Mouse (Mus musculus): Measurements from ENCODE around the gene Pde4dip. TPM values are rescaled to one million over a fixed set of nuclear protein-coding genes. Genes with fewer than 3 reads are reported as not detected.

Pde4dip gene
- polyA plus RNA-seq, 1 experiment from 2014 or later, result 33.2 TPM

DNA sequence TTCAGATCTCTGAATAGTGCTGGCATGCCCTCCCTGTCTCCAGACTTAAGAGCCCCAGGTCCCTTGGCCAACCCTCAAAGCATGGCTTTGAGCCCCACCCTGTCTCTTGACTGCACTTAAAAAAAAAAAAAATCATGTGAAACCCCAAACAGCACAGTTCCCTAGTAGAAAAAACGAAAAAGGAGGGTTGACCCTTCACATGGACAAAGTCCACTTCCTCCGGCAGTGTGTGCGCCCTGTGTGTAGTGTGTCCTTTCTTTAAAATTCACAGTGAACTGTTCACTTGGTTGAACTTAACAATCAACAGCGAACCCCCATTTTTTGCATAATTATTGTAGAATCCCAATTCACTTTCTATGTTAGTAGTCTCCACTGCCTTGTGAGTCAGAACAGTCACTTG, 21.8 kb downstream of the Pde4dip start:
- Histone ChIP-seq H3K4me2 (ENCODE audit: low read length) (no peak overlapping the region), H3K27me3 (replicated peaks; ENCODE audit: control insufficient read depth, insufficient read depth, low read length) (peaks cover 24% of the 10 kb centered on the region), H3K4me1 (replicated peaks; ENCODE audit: control insufficient read depth, insufficient read depth, low read length) (peaks cover 3% of the 10 kb centered on the region; the same call in 1 of the 2 replicates), H3K9ac (ENCODE audit: low read length) (no peak overlapping the region), H3K9me3 (ENCODE audit: control insufficient read depth, low read length) (no peaks in the 10 kb centered on the region), H3K4me3 (ENCODE audit: low read depth, low read length) (no peak overlapping the region), H3K27ac (ENCODE audit: low read depth) (no peak overlapping the region), H3K36me3 (ENCODE audit: control insufficient read depth, insufficient read depth, low read length) (no peaks in the 10 kb centered on the region)
- ATAC-seq (replicated peaks; ENCODE audit: low FRiP score, low TSS enrichment, low read depth), result no peak
- 64% methylated on average over 4 of the region's 4 CpGs for WGBS
- DNase-seq (ENCODE audit: low spot score), result no peak

DNA sequence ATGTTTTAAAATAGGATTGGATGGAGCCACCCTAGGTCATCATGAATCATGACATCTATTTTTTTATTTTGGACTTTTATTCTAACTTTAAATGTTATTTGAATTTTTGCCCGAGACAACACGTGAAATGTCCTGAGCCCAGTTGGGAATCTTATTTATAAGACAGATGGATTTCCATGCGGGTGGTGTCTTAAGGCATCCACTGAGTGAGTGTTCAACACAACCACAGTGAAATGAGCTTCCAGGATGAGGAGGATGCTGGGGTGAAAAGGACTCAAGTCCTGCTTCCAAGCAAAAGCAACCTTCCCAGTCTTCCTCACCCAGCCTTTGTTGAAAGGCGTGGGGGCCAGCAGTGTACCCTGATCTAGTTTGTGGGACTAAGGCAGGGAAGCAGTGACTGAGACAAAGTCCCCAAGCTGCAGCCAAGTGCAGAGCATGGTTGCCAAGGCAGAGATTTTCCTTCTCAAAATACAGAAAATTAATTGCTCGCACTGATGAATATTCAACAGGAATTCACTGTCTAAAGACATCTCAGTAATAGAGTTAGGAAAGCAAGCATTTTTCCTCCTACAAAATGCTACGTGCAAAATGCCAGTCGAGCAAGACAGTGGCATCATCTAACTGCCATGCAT, 27.6 kb downstream of the Pde4dip start:
- H3K9ac ChIP-seq (ENCODE audit: low read length), result no peak overlapping the region
- ATAC-seq (replicated peaks; ENCODE audit: low FRiP score, low TSS enrichment, low read depth) (no peak), DNase-seq (ENCODE audit: low spot score) (no peak)
- no peaks in the 10 kb centered on the region for H3K9me3 ChIP-seq (ENCODE audit: control insufficient read depth, low read length)
- WGBS, result 89% methylated on average over 7 of the region's 7 CpGs
- no peak overlapping the region for H3K27ac ChIP-seq (ENCODE audit: low read depth)
- no peaks in the 10 kb centered on the region for H3K4me1 ChIP-seq (replicated peaks; ENCODE audit: control insufficient read depth, insufficient read depth, low read length)
- no peak overlapping the region for H3K4me2 ChIP-seq (ENCODE audit: low read length)
- H3K4me3 ChIP-seq (ENCODE audit: low read depth, low read length), result no peak overlapping the region
- no peaks in the 10 kb centered on the region; the same call in 1 of the 2 replicates for H3K27me3 ChIP-seq (replicated peaks; ENCODE audit: control insufficient read depth, insufficient read depth, low read length)
- H3K36me3 ChIP-seq (ENCODE audit: control insufficient read depth, insufficient read depth, low read length), result no peaks in the 10 kb centered on the region

DNA sequence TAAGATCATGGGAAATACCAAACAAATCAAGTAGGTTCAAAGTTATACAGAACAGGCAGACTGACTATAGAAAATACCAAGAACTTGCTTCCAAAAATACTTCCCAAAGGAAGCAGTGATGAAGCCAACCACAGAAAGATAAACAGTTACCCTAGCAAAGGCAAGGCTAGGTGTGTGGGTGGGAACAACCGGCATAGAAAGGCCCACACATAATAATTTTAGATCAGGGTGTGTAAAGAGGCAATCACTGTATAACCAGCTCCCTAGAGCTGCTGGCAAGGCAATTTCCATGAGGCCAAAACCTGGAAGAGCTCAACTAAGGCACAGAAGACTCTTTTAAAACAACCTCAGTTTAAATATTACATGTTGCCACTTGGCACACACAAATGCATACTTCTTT, 29.1 kb downstream of the Pde4dip start:
- Histone ChIP-seq H3K27me3 (replicated peaks; ENCODE audit: control insufficient read depth, insufficient read depth, low read length) (no peaks in the 10 kb centered on the region), H3K36me3 (ENCODE audit: control insufficient read depth, insufficient read depth, low read length) (no peaks in the 10 kb centered on the region), H3K9ac (ENCODE audit: low read length) (no peak overlapping the region), H3K4me3 (ENCODE audit: low read depth, low read length) (no peak overlapping the region), H3K4me2 (ENCODE audit: low read length) (no peak overlapping the region), H3K4me1 (replicated peaks; ENCODE audit: control insufficient read depth, insufficient read depth, low read length) (no peaks in the 10 kb centered on the region), H3K9me3 (ENCODE audit: control insufficient read depth, low read length) (no peaks in the 10 kb centered on the region), H3K27ac (ENCODE audit: low read depth) (no peak overlapping the region)
- no peak for ATAC-seq (replicated peaks; ENCODE audit: low FRiP score, low TSS enrichment, low read depth)
- WGBS, result 59% methylated on average over 1 of the region's 1 CpGs
- no peak for DNase-seq (ENCODE audit: low spot score)

DNA sequence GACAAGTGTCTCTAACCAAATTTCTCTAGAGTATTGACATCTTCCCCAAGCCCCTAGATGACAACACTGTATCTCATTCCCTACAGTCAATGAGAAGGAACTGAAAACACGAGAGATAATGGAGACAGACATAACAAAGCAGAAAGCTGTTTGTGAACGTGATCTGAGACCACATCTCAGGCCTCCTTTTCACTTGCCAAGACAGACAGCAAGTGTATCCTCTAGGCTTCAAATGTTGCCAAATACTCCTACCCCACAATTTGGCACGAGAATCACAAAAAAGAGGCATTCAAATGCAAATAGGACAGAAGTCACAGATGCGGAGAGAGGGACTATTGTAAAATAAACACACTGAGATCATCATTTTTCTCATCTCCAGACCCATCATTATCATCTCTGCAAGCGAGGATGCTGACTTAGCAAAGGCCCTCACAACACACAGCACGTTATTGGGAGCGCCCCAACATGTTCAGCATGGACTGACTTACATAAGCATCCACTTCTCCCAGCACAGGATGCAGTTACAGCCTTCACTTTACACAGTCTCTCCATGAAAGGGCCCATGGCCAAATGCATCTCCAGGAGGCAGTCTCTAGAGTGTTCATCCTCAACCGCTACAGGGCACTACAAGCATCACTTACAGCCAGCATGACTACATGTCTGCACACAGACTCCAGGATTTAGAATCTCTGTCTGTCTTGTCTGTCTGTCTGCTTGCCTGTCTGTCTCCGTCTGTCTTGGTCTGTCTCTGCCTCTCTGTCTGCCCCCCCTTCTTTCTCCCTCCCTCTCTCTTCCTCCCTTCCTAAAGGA, 33.7 kb downstream of the Pde4dip start:
- H3K27ac ChIP-seq (ENCODE audit: low read depth), result no peak overlapping the region
- no peaks in the 10 kb centered on the region for H3K36me3 ChIP-seq (ENCODE audit: control insufficient read depth, insufficient read depth, low read length)
- no peaks in the 10 kb centered on the region for H3K27me3 ChIP-seq (replicated peaks; ENCODE audit: control insufficient read depth, insufficient read depth, low read length)
- WGBS, result 78% methylated on average over 9 of the region's 9 CpGs
- H3K4me3 ChIP-seq (ENCODE audit: low read depth, low read length), result no peak overlapping the region
- H3K9ac ChIP-seq (ENCODE audit: low read length), result no peak overlapping the region
- no peak overlapping the region for H3K4me2 ChIP-seq (ENCODE audit: low read length)
- no peaks in the 10 kb centered on the region for H3K9me3 ChIP-seq (ENCODE audit: control insufficient read depth, low read length)
- ATAC-seq (replicated peaks; ENCODE audit: low FRiP score, low TSS enrichment, low read depth) (no peak), DNase-seq (ENCODE audit: low spot score) (no peak)
- H3K4me1 ChIP-seq (replicated peaks; ENCODE audit: control insufficient read depth, insufficient read depth, low read length), result no peaks in the 10 kb centered on the region

DNA sequence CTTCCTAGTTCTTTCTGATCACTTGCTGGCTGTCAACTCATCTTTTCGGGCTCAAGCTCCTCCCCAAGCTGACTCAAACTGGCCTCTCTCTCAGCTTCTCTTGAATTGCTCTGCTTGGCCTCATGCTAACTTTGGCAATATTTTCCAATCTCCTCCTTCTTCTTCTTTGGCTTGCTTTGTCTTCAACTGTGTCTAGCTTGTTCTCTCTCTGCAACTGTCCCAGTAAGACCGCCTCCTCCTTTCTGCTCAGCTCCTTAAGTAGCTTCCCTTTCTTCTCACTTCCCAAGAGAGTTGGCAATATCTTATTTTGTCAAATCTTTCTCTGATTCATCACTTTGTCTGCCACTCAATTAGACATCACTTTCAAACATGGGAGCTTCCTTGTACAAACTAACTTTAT, 36.7 kb downstream of the Pde4dip start:
- Histone ChIP-seq H3K4me2 (ENCODE audit: low read length) (no peak overlapping the region), H3K27ac (ENCODE audit: low read depth) (no peak overlapping the region), H3K4me1 (replicated peaks; ENCODE audit: control insufficient read depth, insufficient read depth, low read length) (no peaks in the 10 kb centered on the region), H3K27me3 (replicated peaks; ENCODE audit: control insufficient read depth, insufficient read depth, low read length) (no peaks in the 10 kb centered on the region), H3K9ac (ENCODE audit: low read length) (no peak overlapping the region), H3K9me3 (ENCODE audit: control insufficient read depth, low read length) (no peaks in the 10 kb centered on the region), H3K36me3 (ENCODE audit: control insufficient read depth, insufficient read depth, low read length) (no peaks in the 10 kb centered on the region), H3K4me3 (ENCODE audit: low read depth, low read length) (no peak overlapping the region)
- WGBS, result 89% methylated on average over 2 of the region's 2 CpGs
- DNase-seq (ENCODE audit: low spot score), result no peak
- no peak for ATAC-seq (replicated peaks; ENCODE audit: low FRiP score, low TSS enrichment, low read depth)

DNA sequence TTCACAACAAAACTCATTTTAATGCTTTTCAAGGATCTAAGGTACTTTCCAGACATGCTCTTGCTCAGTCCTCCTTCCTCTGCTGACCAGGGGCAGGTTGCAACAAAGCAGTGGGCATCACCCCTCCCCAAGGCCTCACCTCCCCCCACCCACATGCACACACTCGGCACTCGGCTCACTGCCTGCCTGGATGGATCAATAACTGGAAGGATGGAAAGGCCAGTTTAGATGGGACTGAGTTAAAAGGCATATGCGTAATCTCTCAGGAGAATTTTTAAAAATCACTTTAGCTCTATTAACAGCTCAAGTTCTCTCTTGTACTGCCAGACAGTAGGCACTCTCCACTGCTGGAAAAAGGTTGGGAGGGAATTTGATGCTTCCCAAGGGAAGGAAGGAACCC, 40.9 kb downstream of the Pde4dip start:
- Histone ChIP-seq H3K27ac (ENCODE audit: low read depth) (no peak overlapping the region), H3K9me3 (ENCODE audit: control insufficient read depth, low read length) (no peaks in the 10 kb centered on the region), H3K4me1 (replicated peaks; ENCODE audit: control insufficient read depth, insufficient read depth, low read length) (no peaks in the 10 kb centered on the region), H3K36me3 (ENCODE audit: control insufficient read depth, insufficient read depth, low read length) (no peaks in the 10 kb centered on the region), H3K9ac (ENCODE audit: low read length) (no peak overlapping the region), H3K4me3 (ENCODE audit: low read depth, low read length) (no peak overlapping the region), H3K4me2 (ENCODE audit: low read length) (no peak overlapping the region), H3K27me3 (replicated peaks; ENCODE audit: control insufficient read depth, insufficient read depth, low read length) (no peaks in the 10 kb centered on the region)
- DNase-seq (ENCODE audit: low spot score), result no peak
- ATAC-seq (replicated peaks; ENCODE audit: low FRiP score, low TSS enrichment, low read depth), result no peak
- 81% methylated on average over 3 of the region's 3 CpGs for WGBS

DNA sequence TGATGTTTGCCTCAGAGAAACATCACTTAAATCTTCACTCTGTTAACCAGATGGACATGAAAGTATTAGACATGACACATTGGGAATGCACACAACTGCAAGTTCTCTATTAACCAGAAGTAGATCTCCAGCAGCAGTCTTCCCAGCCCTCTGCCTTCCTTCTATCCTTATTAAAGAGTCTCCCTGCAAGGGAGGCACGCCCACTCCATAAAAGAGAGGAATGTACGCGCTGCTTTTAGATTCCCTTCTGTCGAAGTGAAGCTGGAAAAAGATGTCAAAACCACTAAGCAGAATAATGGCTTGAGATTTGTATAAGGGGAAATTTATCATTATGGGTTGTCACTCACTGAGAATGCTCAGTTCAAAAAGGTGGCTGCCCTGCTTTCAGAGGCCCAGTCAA, 42.1 kb downstream of the Pde4dip start:
- no peak for DNase-seq (ENCODE audit: low spot score)
- Histone ChIP-seq H3K4me1 (replicated peaks; ENCODE audit: control insufficient read depth, insufficient read depth, low read length) (no peaks in the 10 kb centered on the region), H3K9me3 (ENCODE audit: control insufficient read depth, low read length) (no peaks in the 10 kb centered on the region), H3K4me3 (ENCODE audit: low read depth, low read length) (no peak overlapping the region), H3K27me3 (replicated peaks; ENCODE audit: control insufficient read depth, insufficient read depth, low read length) (no peaks in the 10 kb centered on the region), H3K4me2 (ENCODE audit: low read length) (no peak overlapping the region), H3K36me3 (ENCODE audit: control insufficient read depth, insufficient read depth, low read length) (no peaks in the 10 kb centered on the region), H3K9ac (ENCODE audit: low read length) (no peak overlapping the region), H3K27ac (ENCODE audit: low read depth) (no peak overlapping the region)
- 57% methylated on average over 4 of the region's 4 CpGs for WGBS
- no peak for ATAC-seq (replicated peaks; ENCODE audit: low FRiP score, low TSS enrichment, low read depth)

DNA sequence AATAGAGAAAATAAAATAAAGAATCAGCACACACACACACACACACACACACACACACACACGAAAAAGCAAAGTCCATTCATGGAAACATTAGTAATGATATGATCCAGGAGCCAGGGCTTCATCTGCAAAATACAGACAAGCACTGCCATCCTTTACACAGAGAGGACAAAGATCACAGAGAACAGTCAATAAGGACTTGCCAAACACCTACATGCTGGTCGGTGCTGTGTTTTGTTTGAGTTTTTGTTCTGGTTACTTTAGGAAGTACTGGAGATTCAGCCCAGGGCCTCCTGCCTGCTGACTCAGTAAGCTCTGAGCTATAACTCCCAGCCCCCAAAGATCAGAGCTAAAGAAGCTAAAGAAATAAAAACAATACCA, 43.7 kb downstream of the Pde4dip start:
- no peaks in the 10 kb centered on the region for H3K27me3 ChIP-seq (replicated peaks; ENCODE audit: control insufficient read depth, insufficient read depth, low read length)
- no peak overlapping the region for H3K27ac ChIP-seq (ENCODE audit: low read depth)
- no peak overlapping the region for H3K9ac ChIP-seq (ENCODE audit: low read length)
- no peak overlapping the region for H3K4me3 ChIP-seq (ENCODE audit: low read depth, low read length)
- DNase-seq (ENCODE audit: low spot score) (no peak), ATAC-seq (replicated peaks; ENCODE audit: low FRiP score, low TSS enrichment, low read depth) (no peak)
- 68% methylated on average over 2 of the region's 2 CpGs for WGBS
- H3K4me2 ChIP-seq (ENCODE audit: low read length), result no peak overlapping the region
- no peaks in the 10 kb centered on the region for H3K36me3 ChIP-seq (ENCODE audit: control insufficient read depth, insufficient read depth, low read length)
- H3K4me1 ChIP-seq (replicated peaks; ENCODE audit: control insufficient read depth, insufficient read depth, low read length), result no peaks in the 10 kb centered on the region
- H3K9me3 ChIP-seq (ENCODE audit: control insufficient read depth, low read length), result no peaks in the 10 kb centered on the region
